In the genomic region with DNA sequence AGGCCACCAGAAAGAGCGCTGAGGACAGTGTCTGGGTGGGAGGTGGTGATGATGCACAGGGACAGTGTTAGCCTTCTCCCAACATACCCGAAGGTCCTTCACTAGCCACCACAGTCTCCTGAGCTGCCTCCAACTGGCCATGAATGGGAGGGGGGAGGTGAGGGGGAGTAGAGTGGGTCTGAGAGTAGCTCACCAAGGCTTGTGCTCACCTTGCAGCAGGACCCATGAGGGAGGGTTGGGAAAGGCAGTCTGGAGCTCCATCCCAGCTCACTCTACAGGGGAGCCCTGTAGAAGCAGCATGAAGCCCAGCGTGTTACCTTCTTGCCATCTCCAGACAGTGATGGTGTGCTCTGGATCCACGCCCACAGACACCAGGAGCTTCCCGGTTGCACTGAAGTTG, we compare ENCODE assay signal across 20 mouse cellular contexts.
DNase-seq lines count a peak whose midpoint lies in the region; ATAC-seq and TF ChIP-seq lines count a peak whose summit lies in the region.
"Had no signal": no experiment of that assay in that cellular context is flagged by ENCODE, and none has a peak within 500 bp of the region (broad histone marks: within the 10 kb centered on the region; RNA-seq: fewer than 3 reads in every experiment).

No protein-coding gene starts in this region.

- no peaks in the 10 kb centered on the region for H3K36me3 ChIP-seq in forebrain, embryonic 13.5 days (ENCODE audit: poor library complexity, severe bottlenecking)
- H3K36me3 ChIP-seq in forebrain, embryonic 16.5 days (ENCODE audit: control insufficient read depth, insufficient read depth), result no peaks in the 10 kb centered on the region
- H3K36me3 ChIP-seq in hindbrain, postnatal 0 days (ENCODE audit: insufficient read depth, low read length), result peaks cover 4% of the 10 kb centered on the region; the same call in 1 of the 2 replicates
- H3K36me3 ChIP-seq in hindbrain, embryonic 12.5 days, result no peaks in the 10 kb centered on the region
- no peaks in the 10 kb centered on the region for H3K36me3 ChIP-seq in lung, embryonic 15.5 days
- H3K36me3 ChIP-seq in neural tube, embryonic 15.5 days, result peaks cover 10% of the 10 kb centered on the region; the same call in 1 of the 2 replicates
- H3K36me3 ChIP-seq: heart, embryonic 10.5 days; liver, embryonic 13.5 days had no signal

- 94% methylated on average over 5 of the region's 5 CpGs for WGBS in forebrain, embryonic 13.5 days
- WGBS in forebrain, embryonic 16.5 days, result 96% methylated on average over 5 of the region's 5 CpGs
- 82% methylated on average over 5 of the region's 5 CpGs for WGBS in hindbrain, postnatal 0 days
- 90% methylated on average over 5 of the region's 5 CpGs for WGBS in hindbrain, embryonic 12.5 days
- WGBS in lung, embryonic 15.5 days, result 89% methylated on average over 5 of the region's 5 CpGs
- 90% methylated on average over 5 of the region's 5 CpGs for WGBS in lung, adult 2 months
- WGBS in neural tube, embryonic 15.5 days, result 93% methylated on average over 5 of the region's 5 CpGs

- H3K4me1 ChIP-seq in forebrain, embryonic 13.5 days, result no peaks in the 10 kb centered on the region
- no peaks in the 10 kb centered on the region for H3K4me1 ChIP-seq in forebrain, embryonic 16.5 days (replicated peaks; ENCODE audit: control insufficient read depth, insufficient read depth, low read length)
- no peaks in the 10 kb centered on the region for H3K4me1 ChIP-seq in hindbrain, postnatal 0 days (ENCODE audit: insufficient read depth, low read length)
- H3K4me1 ChIP-seq in hindbrain, embryonic 12.5 days, result no peaks in the 10 kb centered on the region
- no peaks in the 10 kb centered on the region for H3K4me1 ChIP-seq in lung, embryonic 15.5 days
- H3K4me1 ChIP-seq in lung, adult 2 months (ENCODE audit: control insufficient read depth, insufficient read depth, low read length), result no peaks in the 10 kb centered on the region
- no peaks in the 10 kb centered on the region for H3K4me1 ChIP-seq in neural tube, embryonic 15.5 days
- H3K4me1 ChIP-seq: liver, embryonic 13.5 days had no signal

- H3K9ac ChIP-seq in forebrain, embryonic 13.5 days, result no peak overlapping the region
- H3K9ac ChIP-seq in forebrain, embryonic 16.5 days (replicated peaks; ENCODE audit: low read depth, low read length), result no peak overlapping the region
- H3K9ac ChIP-seq in hindbrain, postnatal 0 days (replicated peaks; ENCODE audit: low read length), result no peak overlapping the region
- no peak overlapping the region for H3K9ac ChIP-seq in hindbrain, embryonic 12.5 days
- no peak overlapping the region for H3K9ac ChIP-seq in lung, embryonic 15.5 days
- no peak overlapping the region for H3K9ac ChIP-seq in neural tube, embryonic 15.5 days (replicated peaks)
- H3K9ac ChIP-seq: liver, embryonic 13.5 days had no signal

- H3K27ac ChIP-seq in forebrain, embryonic 13.5 days, result no peak overlapping the region
- no peak overlapping the region for H3K27ac ChIP-seq in forebrain, embryonic 16.5 days (ENCODE audit: low read length)
- no peak overlapping the region for H3K27ac ChIP-seq in hindbrain, postnatal 0 days
- H3K27ac ChIP-seq in hindbrain, embryonic 12.5 days, result no peak overlapping the region
- no peak overlapping the region for H3K27ac ChIP-seq in lung, embryonic 15.5 days
- no peak overlapping the region for H3K27ac ChIP-seq in neural tube, embryonic 15.5 days (replicated peaks)
- H3K27ac ChIP-seq: gastrocnemius, adult 2 months; heart, embryonic 10.5 days; liver, embryonic 13.5 days had no signal

- TF ChIP-seq CTCF in hindbrain, postnatal 0 days (IDR thresholded peaks at IDR 0.05; ENCODE audit: low read depth), result no peak
- no peak for TF ChIP-seq CTCF in lung, adult 2 months (IDR thresholded peaks at IDR 0.05; ENCODE audit: insufficient read depth, low read length)

- ATAC-seq in forebrain, embryonic 13.5 days, result peak; percentile 21; the same call in 1 of the 2 replicates
- ATAC-seq in forebrain, embryonic 16.5 days, result no peak
- peak; percentile 24; the same call in 1 of the 2 replicates for ATAC-seq in hindbrain, postnatal 0 days
- ATAC-seq in hindbrain, embryonic 12.5 days (ENCODE audit: low FRiP score), result no peak
- 0 out of 2 replicates have a peak, but pooled peaks have one; percentile 3 for ATAC-seq in lung, embryonic 15.5 days (ENCODE audit: borderline replicate concordance, extremely low read depth, low FRiP score, low TSS enrichment)
- peak; percentile 53; the same call in 1 of the 2 replicates for ATAC-seq in neural tube, embryonic 15.5 days (ENCODE audit: low FRiP score)
- ATAC-seq: CD4-positive, CD25-positive, alpha-beta regulatory T cell, adult 4 months; intestine, postnatal 0 days had no signal

- no peaks in the 10 kb centered on the region for H3K27me3 ChIP-seq in forebrain, embryonic 13.5 days
- no peaks in the 10 kb centered on the region for H3K27me3 ChIP-seq in forebrain, embryonic 16.5 days (replicated peaks; ENCODE audit: control insufficient read depth, insufficient read depth, low read length)
- H3K27me3 ChIP-seq in hindbrain, postnatal 0 days (ENCODE audit: insufficient read depth, low read length), result no peaks in the 10 kb centered on the region
- H3K27me3 ChIP-seq in hindbrain, embryonic 12.5 days, result no peaks in the 10 kb centered on the region
- no peaks in the 10 kb centered on the region for H3K27me3 ChIP-seq in lung, embryonic 15.5 days
- no peaks in the 10 kb centered on the region for H3K27me3 ChIP-seq in neural tube, embryonic 15.5 days (replicated peaks)
- H3K27me3 ChIP-seq: liver, embryonic 13.5 days had no signal

- H3K9me3 ChIP-seq in forebrain, embryonic 13.5 days (replicated peaks), result no peaks in the 10 kb centered on the region
- no peaks in the 10 kb centered on the region for H3K9me3 ChIP-seq in forebrain, embryonic 16.5 days (ENCODE audit: control insufficient read depth, low read length)
- no peaks in the 10 kb centered on the region for H3K9me3 ChIP-seq in hindbrain, postnatal 0 days (ENCODE audit: low read length)
- no peaks in the 10 kb centered on the region for H3K9me3 ChIP-seq in hindbrain, embryonic 12.5 days (replicated peaks)
- no peaks in the 10 kb centered on the region for H3K9me3 ChIP-seq in lung, embryonic 15.5 days
- H3K9me3 ChIP-seq in neural tube, embryonic 15.5 days (replicated peaks), result no peaks in the 10 kb centered on the region
- H3K9me3 ChIP-seq: heart, embryonic 10.5 days; liver, embryonic 13.5 days had no signal

- H3K4me3 ChIP-seq in forebrain, embryonic 13.5 days, result no peak overlapping the region
- no peak overlapping the region for H3K4me3 ChIP-seq in forebrain, embryonic 16.5 days (replicated peaks; ENCODE audit: low read length)
- no peak overlapping the region for H3K4me3 ChIP-seq in hindbrain, postnatal 0 days (ENCODE audit: low read length)
- H3K4me3 ChIP-seq in hindbrain, embryonic 12.5 days, result no peak overlapping the region
- no peak overlapping the region for H3K4me3 ChIP-seq in lung, embryonic 15.5 days
- H3K4me3 ChIP-seq in lung, adult 2 months (replicated peaks; ENCODE audit: extremely low read depth, low read depth, low read length), result no peak overlapping the region
- H3K4me3 ChIP-seq in neural tube, embryonic 15.5 days (replicated peaks), result no peak overlapping the region
- H3K4me3 ChIP-seq: gastrocnemius, adult 2 months; heart, embryonic 10.5 days; liver, embryonic 13.5 days had no signal

- H3K4me2 ChIP-seq in forebrain, embryonic 13.5 days, result no peak overlapping the region
- H3K4me2 ChIP-seq in forebrain, embryonic 16.5 days (ENCODE audit: low read length), result no peak overlapping the region
- H3K4me2 ChIP-seq in hindbrain, postnatal 0 days (ENCODE audit: low read depth, low read length), result no peak overlapping the region
- H3K4me2 ChIP-seq in hindbrain, embryonic 12.5 days (replicated peaks), result no peak overlapping the region
- H3K4me2 ChIP-seq in lung, embryonic 15.5 days, result no peak overlapping the region
- no peak overlapping the region for H3K4me2 ChIP-seq in neural tube, embryonic 15.5 days
- H3K4me2 ChIP-seq: liver, embryonic 13.5 days had no signal

- no peak for TF ChIP-seq POLR2A in lung, adult 2 months (IDR thresholded peaks at IDR 0.05; ENCODE audit: borderline replicate concordance, extremely low read depth, low read depth, low read length)

- DNase-seq in hindbrain, postnatal 0 days (ENCODE audit: low spot score), result no peak
- DNase-seq in lung, adult 2 months, result no peak
- DNase-seq in heart, adult 9 months (ENCODE audit: low spot score in 2 of 2), result no peak
- DNase-seq: adrenal gland, postnatal 14 days; cerebellum, adult 2 months; cerebellum, postnatal 25 days; gastrocnemius, adult 2 months; kidney, postnatal 10 days; liver, embryonic 13.5 days; lung, postnatal 4 days; thymus, adult 18-20 months; thymus, postnatal 36 days had no signal

Comparison
In these comparisons a context has a peak if more than half of its experiments do, and no peak if none do; other contexts are left out.
1. ATAC-seq: peak in forebrain, embryonic 13.5 days (single experiment), hindbrain, postnatal 0 days (single experiment), lung, embryonic 15.5 days (single experiment) and neural tube, embryonic 15.5 days (single experiment); none in forebrain, embryonic 16.5 days (single experiment) and hindbrain, embryonic 12.5 days (single experiment).